Mouse (Mus musculus) mesoderm, embryonic 11.5 days (tissue): Measurements from ENCODE around the gene Fbln1.

Source experiments
- DNase-seq: peaks from one replicate; pipeline ENCODE4 v3.0.0-alpha.2; 2012; ENCODE audit warnings: low read depth, low spot score

Gene Fbln1

DNA sequence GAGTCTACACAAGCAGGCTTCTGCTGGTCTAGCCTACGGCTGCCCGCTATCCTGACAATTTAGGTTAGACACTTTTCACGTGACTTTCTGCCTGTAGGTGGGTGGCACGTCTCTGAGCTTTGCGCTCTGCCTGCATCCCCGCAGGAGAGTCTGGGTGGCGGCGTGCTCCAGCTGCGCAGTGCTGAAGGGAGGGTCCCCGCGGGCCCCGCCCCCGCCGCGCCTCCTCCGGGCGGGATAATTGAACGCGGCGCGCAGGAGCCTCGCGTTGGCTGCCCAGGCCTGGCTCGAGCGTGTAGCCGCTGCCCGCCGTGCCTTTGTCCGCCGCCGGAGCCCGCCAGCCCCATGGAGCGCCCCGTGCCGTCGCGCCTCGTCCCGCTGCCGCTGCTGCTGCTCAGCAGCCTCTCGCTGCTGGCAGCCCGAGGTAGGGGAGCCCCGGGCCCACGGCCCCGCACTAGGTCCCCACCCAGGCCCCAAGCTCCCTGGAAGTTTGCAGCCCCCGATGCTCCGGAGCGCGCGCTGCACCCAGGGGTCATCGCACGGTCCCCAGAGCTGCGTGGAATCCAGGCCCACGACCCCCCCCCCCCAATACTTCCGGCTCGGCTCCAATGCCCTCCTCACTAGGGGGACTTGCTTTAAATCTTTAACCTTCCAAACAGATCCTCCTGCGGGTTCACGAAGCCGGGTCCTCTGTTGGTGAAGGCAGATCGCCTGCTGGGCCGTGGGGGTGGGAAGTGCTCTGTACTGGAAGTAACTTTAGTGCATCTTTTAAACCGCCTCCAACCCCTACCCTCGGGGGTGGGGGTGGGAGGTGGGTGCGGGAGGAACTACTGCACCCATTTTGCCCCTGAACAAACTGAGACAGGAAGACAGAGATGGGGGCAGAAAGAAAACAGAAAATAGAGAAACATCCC is at the start of gene Fbln1:
Fbln1 (plus strand) TSS at position 158 of the 911 bp plus-strand sequence.
- DNase-seq, result peak; percentile 86

DNA sequence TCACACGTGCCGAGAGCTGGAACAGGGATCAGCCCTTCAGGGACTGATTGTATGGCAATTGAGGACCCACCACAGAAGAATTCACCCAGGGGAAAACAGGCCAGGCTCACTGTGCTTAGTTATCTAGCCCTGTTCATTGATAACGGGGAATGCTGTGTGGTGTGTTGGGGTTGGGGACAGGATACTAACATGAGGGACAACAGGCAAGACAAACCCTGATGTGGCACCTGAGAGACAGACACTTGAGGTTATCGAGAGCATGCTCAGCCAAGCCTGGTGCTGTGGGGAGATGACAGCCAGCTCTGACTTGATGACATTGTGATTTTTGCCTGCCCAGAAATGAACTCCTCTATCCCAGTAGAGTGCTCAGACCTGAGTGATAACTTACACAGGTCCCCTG is 49.6 kb upstream of the Fbln1 start:
- DNase-seq, result no peak

DNA sequence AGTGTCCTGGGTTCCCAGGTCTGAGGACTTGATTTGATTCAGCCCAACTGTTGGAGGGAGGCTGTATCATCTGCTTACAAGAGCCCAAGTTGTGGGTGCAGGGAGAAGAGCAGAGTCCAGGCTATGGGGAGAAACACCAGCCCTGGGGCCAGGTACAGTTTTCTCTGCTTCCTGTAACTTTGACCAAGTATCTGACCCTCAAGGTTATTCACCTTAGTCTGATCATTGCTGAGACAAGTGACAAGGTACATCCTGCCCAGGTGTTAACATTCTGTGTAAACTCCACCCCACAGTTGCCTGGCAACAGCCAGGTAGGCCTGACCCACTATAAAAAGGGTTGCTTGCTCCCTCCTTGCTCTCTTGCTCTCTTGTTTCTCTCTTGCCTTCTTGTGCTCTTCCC is 44.3 kb upstream of the Fbln1 start:
- DNase-seq, result no peak

- DNase-seq, result no peak
Observed at GRCm38 (mm10) chr15:85162693-85163663, 42.8 kb upstream of the Fbln1 start.

GRCm38 (mm10) chr15:85166433-85166933 is 39.3 kb upstream of the Fbln1 start:
- peak; percentile 53 for DNase-seq

GRCm38 (mm10) chr15:85167086-85167679 is 38.6 kb upstream of the Fbln1 start:
- no peak for DNase-seq

DNA sequence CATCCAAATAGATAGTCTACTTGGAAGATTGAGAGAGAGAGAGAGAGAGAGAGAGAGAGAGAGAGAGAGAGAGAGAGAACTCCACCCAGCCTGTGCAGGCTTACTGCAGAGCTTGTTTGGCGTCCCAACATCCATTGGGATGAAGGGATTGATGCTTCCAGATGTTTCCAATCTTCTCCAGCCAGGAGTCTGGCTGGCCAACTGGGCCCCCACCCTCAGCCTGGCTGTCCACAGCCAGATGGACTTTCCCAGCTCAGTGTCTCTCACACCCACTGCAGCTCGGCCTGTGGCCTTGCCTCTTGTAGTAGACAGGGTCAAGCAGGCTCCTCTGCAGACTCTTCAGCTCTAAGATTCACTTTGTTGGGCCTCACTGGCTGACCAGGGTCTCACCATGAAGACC is 33.7 kb upstream of the Fbln1 start:
- no peak for DNase-seq

GRCm38 (mm10) chr15:85173425-85173824 is 32.3 kb upstream of the Fbln1 start:
- DNase-seq, result no peak

DNA sequence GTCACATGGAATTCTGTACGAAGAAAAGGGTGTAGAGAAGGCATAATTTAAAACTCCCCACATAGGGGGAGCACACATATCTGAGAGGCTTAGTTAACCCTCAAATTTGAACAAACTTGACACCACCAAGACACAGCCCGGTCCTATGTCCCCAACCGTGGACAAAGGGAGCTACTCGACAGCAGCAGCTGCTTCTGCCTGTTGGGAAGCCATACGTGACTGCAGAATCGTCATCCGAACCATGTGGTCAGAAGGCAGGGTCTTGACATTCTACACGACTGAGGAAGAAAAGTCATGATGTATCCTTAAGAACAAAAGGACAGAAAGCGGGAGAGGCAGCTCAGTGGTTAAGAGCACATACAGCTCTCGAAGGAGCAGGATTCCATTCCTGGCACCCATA is 31.7 kb upstream of the Fbln1 start:
- no peak for DNase-seq

- peak; percentile 99 for DNase-seq
Observed at GRCm38 (mm10) chr15:85177576-85177975, 28.2 kb upstream of the Fbln1 start.

- no peak for DNase-seq
Observed at GRCm38 (mm10) chr15:85178172-85178571, 27.6 kb upstream of the Fbln1 start.

DNA sequence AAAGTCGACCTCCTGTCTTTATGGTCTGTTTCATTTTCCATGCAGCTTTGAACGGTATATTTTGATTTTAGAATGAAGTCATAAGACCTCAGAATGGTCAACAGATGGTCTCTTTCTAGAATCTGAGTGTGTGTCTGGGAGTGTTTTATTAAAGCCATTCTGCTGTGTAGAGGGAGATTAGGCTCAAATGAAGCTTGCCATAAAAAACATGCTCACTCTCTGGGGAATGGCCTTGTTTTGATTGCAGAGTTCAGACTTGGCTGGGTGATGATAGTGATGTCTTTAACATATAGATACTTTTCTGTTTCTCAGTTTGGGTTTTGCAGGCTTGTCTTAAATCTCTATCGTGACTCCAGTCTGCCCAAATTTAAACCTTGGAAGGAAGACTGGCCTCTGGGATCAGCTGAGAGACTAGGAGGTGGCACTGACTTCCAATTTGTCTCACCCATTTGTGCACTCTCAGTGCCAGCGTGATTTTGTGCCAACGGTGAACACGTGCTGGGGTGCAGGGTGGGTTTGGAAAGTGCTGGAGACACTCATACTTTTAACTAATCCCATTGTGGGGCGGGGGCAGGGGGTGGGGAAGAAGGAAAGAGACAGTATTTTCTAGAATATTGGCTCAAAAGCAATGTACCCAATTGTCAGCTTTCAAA is 26.1 kb upstream of the Fbln1 start:
- DNase-seq, result no peak

GRCm38 (mm10) chr15:85180368-85180767 is 25.4 kb upstream of the Fbln1 start:
- no peak for DNase-seq

- no peak for DNase-seq
Observed at GRCm38 (mm10) chr15:85182063-85182462, 23.7 kb upstream of the Fbln1 start.

DNA sequence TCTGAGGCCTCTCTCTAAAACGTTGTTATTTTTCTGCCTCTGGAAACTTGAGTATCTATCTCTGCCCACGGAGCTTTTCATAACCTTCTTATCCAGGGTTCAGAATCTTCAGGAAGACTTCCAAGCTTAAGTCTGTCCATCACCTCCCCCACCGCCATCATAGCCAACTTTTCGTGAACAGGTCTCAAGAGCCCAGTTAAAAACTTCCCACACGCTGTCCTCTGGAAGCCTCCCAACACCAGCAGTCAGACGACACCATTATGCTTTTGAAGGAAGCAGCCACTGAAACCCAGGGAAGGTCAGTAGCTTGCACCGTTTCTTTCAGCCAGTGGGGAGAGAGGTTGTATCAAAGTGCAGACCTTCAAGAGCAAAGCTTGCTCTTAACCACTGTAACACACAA is 18.8 kb upstream of the Fbln1 start:
- no peak for DNase-seq

DNA sequence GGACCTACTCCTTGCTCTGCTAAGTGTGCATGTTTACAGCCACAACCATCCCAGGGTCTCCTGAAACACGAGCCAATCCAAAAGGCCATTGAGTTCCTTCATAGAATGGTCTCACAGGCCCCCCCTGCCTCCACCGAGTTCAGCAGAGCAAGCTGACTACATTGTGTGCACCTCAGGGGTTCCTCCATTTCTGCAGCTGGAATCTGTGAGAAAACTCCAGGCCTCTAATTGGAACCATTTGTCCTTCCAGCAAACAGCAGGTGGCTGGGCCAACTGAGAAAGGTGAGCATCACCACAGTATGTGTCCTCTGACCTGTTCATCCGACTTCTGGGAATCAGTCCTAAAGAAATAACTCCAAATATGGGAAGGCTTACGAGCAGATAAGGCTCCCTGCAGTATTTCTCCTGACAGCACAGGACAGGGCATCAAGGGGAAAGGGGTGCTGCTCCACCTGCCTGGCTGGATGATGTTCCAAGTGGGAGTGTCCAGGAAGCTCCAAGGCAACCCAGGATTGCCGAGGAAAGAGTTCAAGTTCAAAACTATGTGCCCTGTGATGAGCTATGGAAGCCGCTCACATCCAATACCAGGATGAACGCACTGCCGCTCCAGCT is 17.5 kb upstream of the Fbln1 start:
- DNase-seq, result peak; percentile 40

- peak; percentile 73 for DNase-seq
Observed at GRCm38 (mm10) chr15:85200446-85201289, 5.1 kb upstream of the Fbln1 start.

GRCm38 (mm10) chr15:85202199-85202598 is 3.5 kb upstream of the Fbln1 start:
- no peak for DNase-seq

DNA sequence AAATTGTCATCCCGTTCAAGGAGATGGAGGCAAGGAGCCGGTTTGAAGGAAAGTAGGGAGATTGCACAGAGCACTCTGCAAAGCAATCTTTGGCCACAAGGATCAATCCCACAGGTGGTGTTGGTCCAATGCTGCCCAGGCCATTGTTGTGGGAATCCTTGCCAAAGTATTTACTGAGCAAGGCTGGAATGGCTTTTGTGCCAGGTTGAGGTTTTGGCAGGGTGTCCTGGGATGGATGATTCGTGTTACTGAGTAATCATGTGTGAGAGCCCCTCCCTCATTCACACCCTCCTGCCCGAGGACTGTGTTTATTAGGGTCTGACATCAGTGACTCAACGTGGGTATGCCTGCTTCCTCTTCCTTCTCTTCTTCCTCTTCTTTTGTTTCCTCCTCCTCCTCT is 3.0 kb upstream of the Fbln1 start:
- no peak for DNase-seq

DNA sequence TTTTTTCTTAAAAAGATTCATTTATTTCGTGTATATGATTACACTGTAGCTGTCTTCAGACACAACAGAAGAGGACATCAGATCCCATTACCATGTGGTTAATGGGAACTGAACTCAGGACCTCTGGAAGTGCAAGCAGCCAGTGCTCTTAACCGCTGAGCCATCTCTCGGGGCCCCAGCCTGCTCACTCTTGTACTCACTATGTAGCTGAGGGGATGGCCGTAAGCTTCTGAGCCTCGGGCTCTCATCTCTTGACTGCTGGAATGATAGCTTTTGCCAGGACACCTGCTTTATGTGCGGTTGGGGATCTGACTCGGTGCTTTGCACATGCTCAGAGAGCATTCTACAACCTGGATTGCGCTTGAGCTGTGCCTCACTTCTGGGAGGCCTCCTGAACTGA is 1.4 kb upstream of the Fbln1 start:
- DNase-seq, result no peak
